8 mouse cellular contexts compared by ENCODE assay signal in the genomic region with DNA sequence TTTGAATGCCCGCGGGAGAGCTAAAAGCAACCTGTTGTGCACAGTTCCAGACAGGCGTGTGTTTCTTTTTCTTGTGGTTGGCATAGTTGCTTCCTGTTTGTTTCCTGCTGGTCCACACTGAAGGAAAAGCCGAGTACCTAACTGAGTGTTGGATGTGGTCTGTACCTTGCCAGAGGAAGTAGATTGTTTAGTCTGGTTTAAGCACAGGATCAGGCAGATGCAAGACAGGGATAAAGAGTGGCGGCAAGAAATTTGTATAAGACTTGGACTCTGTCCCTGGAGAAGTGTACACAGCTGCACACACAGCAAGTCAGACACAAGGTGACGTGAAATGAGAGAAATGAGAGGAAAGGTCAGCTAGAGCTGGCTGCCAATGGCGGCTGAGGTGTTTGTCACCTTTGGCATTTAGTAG. TPM values are rescaled to one million over a fixed set of nuclear protein-coding genes. Genes with fewer than 3 reads are reported as not detected.
DNase-seq lines count a peak whose midpoint lies in the region; ATAC-seq and TF ChIP-seq lines count a peak whose summit lies in the region.
"Had no signal": no experiment of that assay in that cellular context is flagged by ENCODE, and none has a peak within 500 bp of the region (broad histone marks: within the 10 kb centered on the region; RNA-seq: fewer than 3 reads in every experiment).

No protein-coding gene starts in this region.

- H3K4me2 ChIP-seq in lung, embryonic 14.5 days, result peak overlapping the region; percentile 20; the same call in 1 of the 2 replicates
- H3K4me2 ChIP-seq in intestine, embryonic 16.5 days (ENCODE audit: low read depth, low read length), result peak overlapping the region; percentile 6; the same call in 1 of the 2 replicates
- H3K4me2 ChIP-seq in lung, embryonic 16.5 days (ENCODE audit: low read depth, low read length), result no peak overlapping the region

- TF ChIP-seq CTCF in lung, embryonic 14.5 days (IDR thresholded peaks at IDR 0.05; ENCODE audit: low read depth), result no peak

- 29% methylated on average over 7 of the region's 7 CpGs for WGBS in lung, embryonic 14.5 days
- WGBS in intestine, embryonic 16.5 days, result 17% methylated on average over 7 of the region's 7 CpGs
- WGBS in lung, embryonic 16.5 days, result 30% methylated on average over 7 of the region's 7 CpGs

- ATAC-seq in lung, embryonic 14.5 days (ENCODE audit: insufficient read depth), result peak; percentile 75
- ATAC-seq in intestine, embryonic 16.5 days, result peak; percentile 92
- peak; percentile 67 for ATAC-seq in lung, embryonic 16.5 days (ENCODE audit: low read depth)
- ATAC-seq: Patski had no signal

- H3K4me1 ChIP-seq in lung, embryonic 14.5 days (ENCODE audit: insufficient read depth), result peaks cover 4% of the 10 kb centered on the region; the same call in 1 of the 2 replicates
- H3K4me1 ChIP-seq in intestine, embryonic 16.5 days (ENCODE audit: control insufficient read depth, insufficient read depth, low read length), result peaks cover 5% of the 10 kb centered on the region; the same call in 1 of the 2 replicates
- peaks cover 3% of the 10 kb centered on the region for H3K4me1 ChIP-seq in lung, embryonic 16.5 days (replicated peaks; ENCODE audit: control insufficient read depth, insufficient read depth, low read length)

- no peak overlapping the region for H3K9ac ChIP-seq in lung, embryonic 14.5 days
- no peak overlapping the region for H3K9ac ChIP-seq in intestine, embryonic 16.5 days (ENCODE audit: low read depth, low read length)
- no peak overlapping the region for H3K9ac ChIP-seq in lung, embryonic 16.5 days (ENCODE audit: low read length)

- no peaks in the 10 kb centered on the region for H3K9me3 ChIP-seq in lung, embryonic 14.5 days (ENCODE audit: low read depth, low read length)
- no peaks in the 10 kb centered on the region for H3K9me3 ChIP-seq in intestine, embryonic 16.5 days (ENCODE audit: control insufficient read depth, low read length)
- no peaks in the 10 kb centered on the region for H3K9me3 ChIP-seq in lung, embryonic 16.5 days (ENCODE audit: control insufficient read depth, low read length)

- peak overlapping the region; percentile 44 for H3K27ac ChIP-seq in lung, embryonic 14.5 days (ENCODE audit: low read depth)
- peak overlapping the region; percentile 65 for H3K27ac ChIP-seq in intestine, embryonic 16.5 days (ENCODE audit: low read length)
- peak overlapping the region; percentile 17; the same call in 1 of the 2 replicates for H3K27ac ChIP-seq in lung, embryonic 16.5 days (ENCODE audit: low read length)

- H3K4me3 ChIP-seq in lung, embryonic 14.5 days (ENCODE audit: low read depth, low read length), result no peak overlapping the region
- H3K4me3 ChIP-seq in intestine, embryonic 16.5 days (ENCODE audit: low read length), result no peak overlapping the region
- no peak overlapping the region for H3K4me3 ChIP-seq in lung, embryonic 16.5 days (ENCODE audit: low read length)

- H3K36me3 ChIP-seq in lung, embryonic 14.5 days (ENCODE audit: insufficient read depth), result 0 out of 2 replicates have a peak, but pooled peaks cover 5% of the 10 kb centered on the region
- H3K36me3 ChIP-seq in intestine, embryonic 16.5 days (ENCODE audit: control insufficient read depth, insufficient read depth, low read length), result no peaks in the 10 kb centered on the region; the same call in 1 of the 2 replicates
- no peaks in the 10 kb centered on the region for H3K36me3 ChIP-seq in lung, embryonic 16.5 days (ENCODE audit: control insufficient read depth, insufficient read depth, low read length)

- H3K27me3 ChIP-seq in lung, embryonic 14.5 days (ENCODE audit: insufficient read depth, low read length), result no peaks in the 10 kb centered on the region
- no peaks in the 10 kb centered on the region for H3K27me3 ChIP-seq in intestine, embryonic 16.5 days (replicated peaks; ENCODE audit: control insufficient read depth, insufficient read depth, low read length)
- H3K27me3 ChIP-seq in lung, embryonic 16.5 days (ENCODE audit: control insufficient read depth, insufficient read depth, low read depth, low read length), result no peaks in the 10 kb centered on the region
- H3K27me3 ChIP-seq: Patski had no signal

- peak; percentile 38 for DNase-seq in lung, embryonic 14.5 days
- DNase-seq in lung, postnatal 4 days, result no peak
- DNase-seq in yolk sac, embryonic 10.5 days (ENCODE audit: low spot score), result peak; percentile 74
- no peak for DNase-seq in ovary, postnatal 36 days (ENCODE audit: low spot score)
- DNase-seq in Muller cell, postnatal 12 days (ENCODE audit: inconsistent ontology term), result no peak

RNA-seq across cellular contexts. Expression of a gene that starts 19.1 kb away (rescaled TPM):
- polyA plus RNA-seq in lung, embryonic 14.5 days (2014; fragmentation: Nextera tagmentation; extraction: Ambion mirVana), result 51.3 and 52.6 TPM in 2 replicates
- polyA plus RNA-seq in intestine, embryonic 16.5 days (2015; fragmentation: Nextera tagmentation; extraction: Ambion mirVana), result 49.3 and 54.4 TPM in 2 replicates
- 65.1 and 69.4 TPM in 2 replicates for polyA plus RNA-seq in lung, embryonic 16.5 days (2015; fragmentation: Nextera tagmentation; extraction: Ambion mirVana)

Comparison
In these comparisons a context has a peak if more than half of its experiments do, and no peak if none do; other contexts are left out.
1. DNase-seq: peak in lung, embryonic 14.5 days (single experiment) and yolk sac, embryonic 10.5 days (single experiment); none in lung, postnatal 4 days (0 of 2), ovary, postnatal 36 days (single experiment) and Muller cell, postnatal 12 days (single experiment).
2. Peak in every context shown above with its lines, with median percentiles within 50 percentile points of each other: ATAC-seq and H3K27ac ChIP-seq.